Mouse (Mus musculus) brain, adult 2 months (tissue): ENCODE measurements around the gene Faap20.

Experiments used
- DNase-seq: peaks from one replicate; pipeline ENCODE4 v3.0.0; 2011; ENCODE audit warnings: low read depth, low spot score

Faap20 gene

GRCm38 (mm10) chr4:155286090-155286489 is 36.5 kb downstream of the Faap20 start:
- DNase-seq, result no peak

- DNase-seq, result peak; percentile 64
Measured at GRCm38 (mm10) chr4:155287713-155288112, 38.1 kb downstream of the Faap20 start.

GRCm38 (mm10) chr4:155288586-155288985 is 39.0 kb downstream of the Faap20 start:
- peak; percentile 89 for DNase-seq

- peak; percentile 97 for DNase-seq
Measured at GRCm38 (mm10) chr4:155290045-155290444, 40.4 kb downstream of the Faap20 start.

GRCm38 (mm10) chr4:155292863-155293262 is 43.3 kb downstream of the Faap20 start:
- no peak for DNase-seq

- DNase-seq, result peak; percentile 65
Measured at GRCm38 (mm10) chr4:155294381-155294780, 44.8 kb downstream of the Faap20 start.

GRCm38 (mm10) chr4:155295026-155295590 is 45.5 kb downstream of the Faap20 start:
- DNase-seq, result peak; percentile 49

GRCm38 (mm10) chr4:155295996-155296395 is 46.4 kb downstream of the Faap20 start:
- DNase-seq, result peak; percentile 96

GRCm38 (mm10) chr4:155297057-155297456 is 47.5 kb downstream of the Faap20 start:
- peak; percentile 69 for DNase-seq

- DNase-seq, result peak; percentile 97
Measured at GRCm38 (mm10) chr4:155298826-155299225, 49.2 kb downstream of the Faap20 start.

GRCm38 (mm10) chr4:155300421-155301097 is 51.0 kb downstream of the Faap20 start:
- DNase-seq, result no peak

GRCm38 (mm10) chr4:155301098-155301447 is 51.5 kb downstream of the Faap20 start:
- DNase-seq, result no peak

- DNase-seq, result peak; percentile 72
Measured at GRCm38 (mm10) chr4:155301965-155302364, 52.4 kb downstream of the Faap20 start.

- DNase-seq, result peak; percentile 75
Measured at GRCm38 (mm10) chr4:155304508-155305096, 55.0 kb downstream of the Faap20 start.

- DNase-seq, result peak; percentile 95
Measured at GRCm38 (mm10) chr4:155305531-155306031, 56.0 kb downstream of the Faap20 start.
